Mouse (Mus musculus): ENCODE measurements around the gene Itpk1. TPM values are rescaled to one million over a fixed set of nuclear protein-coding genes. Genes with fewer than 3 reads are reported as not detected.

The Itpk1 gene
- polyA plus RNA-seq, 1 experiment from 2014 or later, result 12.0 TPM

DNA sequence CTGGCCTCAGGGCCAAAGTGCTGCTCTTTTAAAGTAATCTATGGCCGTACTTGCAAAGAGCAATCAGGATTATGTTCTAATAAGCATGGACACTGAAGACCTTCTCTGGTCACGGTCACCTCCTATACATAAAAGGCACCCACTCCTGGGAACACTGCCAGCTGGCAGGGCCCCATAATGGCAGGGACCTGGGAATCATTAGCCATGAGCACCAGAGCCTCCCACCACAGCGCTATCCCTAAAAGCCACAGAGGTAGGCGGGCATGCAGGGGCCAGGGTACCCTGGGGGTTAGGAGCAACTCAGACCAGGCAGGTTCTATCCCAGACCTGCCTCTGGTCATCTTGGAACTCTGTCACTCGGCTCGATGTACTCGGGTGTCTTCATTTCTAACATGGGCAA is 104.9 kb downstream of the Itpk1 start:
- no peak overlapping the region for H3K4me2 ChIP-seq (replicated peaks)
- 0 out of 2 replicates have a peak, but pooled peaks cover 4% of the 10 kb centered on the region for H3K9me3 ChIP-seq
- H3K27me3 ChIP-seq, result no peaks in the 10 kb centered on the region
- no peak overlapping the region for H3K27ac ChIP-seq
- peaks cover 31% of the 10 kb centered on the region for H3K4me1 ChIP-seq
- no peak overlapping the region for H3K4me3 ChIP-seq
- WGBS, result 54% methylated on average over 7 of the region's 7 CpGs
- H3K36me3 ChIP-seq, result 0 out of 2 replicates have a peak, but pooled peaks cover 2% of the 10 kb centered on the region
- no peak overlapping the region for H3K9ac ChIP-seq
- no peak for ATAC-seq (ENCODE audit: insufficient number of reproducible peaks, insufficient read depth, low FRiP score, low TSS enrichment)

GRCm38 (mm10) chr12:102598535-102598934 is 106.2 kb downstream of the Itpk1 start:
- Histone ChIP-seq H3K9me3 (0 out of 2 replicates have a peak, but pooled peaks cover 4% of the 10 kb centered on the region), H3K4me3 (no peak overlapping the region), H3K27ac (no peak overlapping the region), H3K36me3 (no peaks in the 10 kb centered on the region), H3K4me1 (peaks cover 31% of the 10 kb centered on the region), H3K4me2 (replicated peaks) (no peak overlapping the region), H3K27me3 (no peaks in the 10 kb centered on the region), H3K9ac (no peak overlapping the region)
- no peak for ATAC-seq (ENCODE audit: insufficient number of reproducible peaks, insufficient read depth, low FRiP score, low TSS enrichment)
- WGBS, result 97% methylated on average over 3 of the region's 3 CpGs

DNA sequence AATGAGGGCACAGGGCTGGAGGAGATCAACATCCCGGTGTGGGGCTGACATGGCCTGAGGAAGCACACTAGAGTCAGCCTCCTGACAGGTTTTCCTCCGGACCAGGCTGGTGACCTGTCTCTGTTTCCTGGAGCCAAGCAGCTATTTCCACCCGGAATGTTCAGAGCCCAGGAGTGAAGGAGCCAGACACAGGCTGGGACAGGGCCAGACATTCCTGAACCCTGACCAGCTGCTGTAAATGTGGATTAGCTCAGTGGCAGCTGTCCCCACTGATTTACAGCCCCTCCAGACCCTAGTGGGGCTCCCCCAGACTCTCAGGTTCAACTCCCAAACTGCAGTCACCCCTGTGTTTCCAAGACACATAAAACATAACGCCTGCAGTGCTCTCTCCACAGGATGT is 107.3 kb downstream of the Itpk1 start:
- Histone ChIP-seq H3K9me3 (0 out of 2 replicates have a peak, but pooled peaks cover 4% of the 10 kb centered on the region), H3K4me3 (no peak overlapping the region), H3K27me3 (no peaks in the 10 kb centered on the region), H3K36me3 (no peaks in the 10 kb centered on the region), H3K27ac (no peak overlapping the region), H3K4me1 (peaks cover 28% of the 10 kb centered on the region), H3K4me2 (replicated peaks) (no peak overlapping the region), H3K9ac (no peak overlapping the region)
- no peak for ATAC-seq (ENCODE audit: insufficient number of reproducible peaks, insufficient read depth, low FRiP score, low TSS enrichment)
- 67% methylated on average over 4 of the region's 4 CpGs for WGBS

GRCm38 (mm10) chr12:102596410-102596809 is 108.3 kb downstream of the Itpk1 start:
- H3K4me1 ChIP-seq, result peaks cover 18% of the 10 kb centered on the region
- no peak overlapping the region for H3K4me2 ChIP-seq (replicated peaks)
- no peak for ATAC-seq (ENCODE audit: insufficient number of reproducible peaks, insufficient read depth, low FRiP score, low TSS enrichment)
- H3K36me3 ChIP-seq, result no peaks in the 10 kb centered on the region
- 68% methylated on average over 7 of the region's 7 CpGs for WGBS
- H3K9me3 ChIP-seq, result 0 out of 2 replicates have a peak, but pooled peaks cover 4% of the 10 kb centered on the region
- H3K9ac ChIP-seq, result no peak overlapping the region
- no peak overlapping the region for H3K27ac ChIP-seq
- H3K27me3 ChIP-seq, result no peaks in the 10 kb centered on the region
- no peak overlapping the region for H3K4me3 ChIP-seq

GRCm38 (mm10) chr12:102594627-102595026 is 110.1 kb downstream of the Itpk1 start:
- Histone ChIP-seq H3K9me3 (0 out of 2 replicates have a peak, but pooled peaks cover 4% of the 10 kb centered on the region), H3K27me3 (no peaks in the 10 kb centered on the region), H3K4me2 (replicated peaks) (no peak overlapping the region), H3K27ac (no peak overlapping the region), H3K4me3 (no peak overlapping the region), H3K4me1 (0 out of 2 replicates have a peak, but pooled peaks cover under 1% of the 10 kb centered on the region), H3K36me3 (no peaks in the 10 kb centered on the region), H3K9ac (no peak overlapping the region)
- WGBS, result 73% methylated on average over 9 of the region's 9 CpGs
- no peak for ATAC-seq (ENCODE audit: insufficient number of reproducible peaks, insufficient read depth, low FRiP score, low TSS enrichment)

DNA sequence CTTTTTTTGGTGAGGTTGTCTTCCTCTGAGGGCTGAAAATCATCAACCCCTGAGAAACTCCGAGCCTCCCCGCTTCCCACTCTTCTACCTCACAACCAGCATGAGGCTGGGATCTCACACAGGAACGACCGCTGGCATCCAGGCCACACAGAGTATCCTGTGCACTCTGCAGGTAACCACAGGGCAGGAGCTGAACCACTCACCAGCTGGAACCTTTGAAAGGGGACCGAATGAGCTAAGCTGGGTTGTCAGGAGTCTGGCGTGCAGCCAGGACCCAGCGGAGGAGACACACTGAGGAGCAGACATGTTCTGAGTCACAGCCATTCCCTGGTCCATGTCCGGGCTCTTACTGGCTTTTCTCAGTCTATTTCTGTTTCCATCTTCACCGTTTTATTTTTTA is 111.0 kb downstream of the Itpk1 start:
- no peak for ATAC-seq (ENCODE audit: insufficient number of reproducible peaks, insufficient read depth, low FRiP score, low TSS enrichment)
- Histone ChIP-seq H3K27me3 (no peaks in the 10 kb centered on the region), H3K4me2 (replicated peaks) (no peak overlapping the region), H3K4me1 (no peaks in the 10 kb centered on the region), H3K9me3 (0 out of 2 replicates have a peak, but pooled peaks cover 4% of the 10 kb centered on the region), H3K36me3 (no peaks in the 10 kb centered on the region), H3K27ac (no peak overlapping the region), H3K9ac (no peak overlapping the region), H3K4me3 (no peak overlapping the region)
- 63% methylated on average over 9 of the region's 9 CpGs for WGBS

DNA sequence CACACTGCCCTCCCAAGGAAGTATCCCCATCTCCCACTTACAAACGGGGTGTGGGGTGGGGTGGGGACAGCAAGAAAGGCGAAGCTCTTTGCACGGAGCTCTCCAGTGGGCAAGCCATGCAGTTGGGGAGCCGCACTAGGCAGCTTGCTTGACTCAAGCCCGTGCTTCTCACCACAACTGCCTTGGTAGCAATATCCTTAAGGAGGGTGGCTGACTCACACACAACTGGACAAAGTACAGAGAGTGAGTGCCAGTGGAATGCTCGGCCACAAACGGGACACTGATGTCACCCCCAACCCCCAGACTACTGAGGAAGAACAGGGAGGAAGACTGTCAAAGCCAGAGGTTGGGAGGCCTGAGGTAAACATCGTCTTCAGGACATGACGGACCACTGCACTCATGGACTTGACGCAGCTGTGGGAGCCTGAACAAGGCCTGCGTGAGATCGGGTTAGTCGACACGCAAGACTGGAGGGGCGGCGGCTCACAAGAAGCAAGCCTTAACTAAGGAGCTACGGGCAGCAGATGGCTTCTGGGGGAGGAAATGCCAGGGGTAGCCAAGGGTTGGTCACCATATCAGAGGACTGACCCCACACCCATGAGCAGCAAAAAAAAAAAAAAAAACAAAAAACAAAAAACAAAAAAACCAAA is 113.9 kb downstream of the Itpk1 start:
- WGBS, result 87% methylated on average over 17 of the region's 17 CpGs

DNA sequence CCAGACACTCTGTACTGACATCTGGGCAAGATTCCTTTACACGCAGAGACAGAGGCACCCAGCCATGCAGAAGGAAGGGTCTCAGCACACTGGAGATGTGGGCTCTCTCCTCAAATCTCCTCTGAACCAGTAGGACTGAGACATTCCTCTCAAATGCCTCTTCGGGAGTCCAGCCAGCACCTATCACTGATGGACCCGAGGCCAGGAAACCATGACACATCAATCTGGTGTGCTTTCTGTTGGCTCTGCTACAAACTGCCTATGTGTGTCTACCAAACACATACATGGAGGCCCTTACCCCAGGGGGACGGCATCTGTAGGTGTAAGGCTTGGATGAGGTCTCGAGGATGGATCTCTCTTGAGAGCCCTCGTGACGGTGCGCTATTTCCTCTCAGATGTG is 117.6 kb downstream of the Itpk1 start:
- WGBS, result 88% methylated on average over 8 of the region's 8 CpGs
- H3K36me3 ChIP-seq, result peaks cover 4% of the 10 kb centered on the region; the same call in 1 of the 2 replicates
- H3K27ac ChIP-seq, result no peak overlapping the region
- H3K9me3 ChIP-seq, result no peaks in the 10 kb centered on the region
- ATAC-seq (ENCODE audit: insufficient number of reproducible peaks, insufficient read depth, low FRiP score, low TSS enrichment), result no peak
- H3K4me2 ChIP-seq (replicated peaks), result no peak overlapping the region
- no peak overlapping the region for H3K4me3 ChIP-seq
- H3K9ac ChIP-seq, result no peak overlapping the region
- no peaks in the 10 kb centered on the region for H3K27me3 ChIP-seq
- H3K4me1 ChIP-seq, result no peaks in the 10 kb centered on the region

More for the DNA sequence above, 113.9 kb downstream of the Itpk1 start:
- Histone ChIP-seq H3K27ac (no peak overlapping the region), H3K9me3 (no peaks in the 10 kb centered on the region), H3K4me3 (no peak overlapping the region), H3K9ac (no peak overlapping the region), H3K36me3 (peaks cover 4% of the 10 kb centered on the region; the same call in 1 of the 2 replicates), H3K4me2 (replicated peaks) (no peak overlapping the region), H3K27me3 (no peaks in the 10 kb centered on the region), H3K4me1 (no peaks in the 10 kb centered on the region)
- ATAC-seq (ENCODE audit: insufficient number of reproducible peaks, insufficient read depth, low FRiP score, low TSS enrichment), result no peak

DNA sequence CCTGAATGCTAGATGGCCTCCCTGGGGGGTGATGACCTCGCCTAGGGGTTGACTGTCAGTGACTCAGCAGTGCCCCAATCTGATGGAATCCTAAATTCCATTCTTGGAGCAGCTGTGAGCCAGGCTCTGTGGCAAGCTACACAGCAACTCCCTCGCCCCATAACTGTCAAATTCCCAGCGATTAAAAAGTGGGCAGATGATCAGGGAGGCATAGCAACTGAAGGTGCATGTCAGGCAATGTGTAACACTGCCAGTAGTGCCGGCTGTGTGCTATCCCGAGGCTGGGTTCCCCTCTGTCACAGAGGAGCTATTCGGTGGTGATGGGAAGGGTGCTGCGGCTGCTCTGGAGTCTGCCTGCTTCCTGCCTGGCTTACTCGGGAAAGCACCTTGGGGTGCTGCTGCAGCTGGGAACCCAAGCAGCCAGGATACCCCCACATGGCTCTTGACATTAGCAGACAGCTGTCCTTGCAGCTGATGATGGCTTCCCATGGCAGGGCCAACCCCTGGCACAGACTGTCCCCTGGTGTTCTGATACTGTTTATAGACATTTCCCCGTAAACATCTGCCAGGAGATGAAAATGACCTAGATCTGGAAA is 118.3 kb downstream of the Itpk1 start:
- 81% methylated on average over 9 of the region's 9 CpGs for WGBS
- no peaks in the 10 kb centered on the region for H3K4me1 ChIP-seq
- H3K9ac ChIP-seq, result no peak overlapping the region
- no peak for ATAC-seq (ENCODE audit: insufficient number of reproducible peaks, insufficient read depth, low FRiP score, low TSS enrichment)
- peaks cover 4% of the 10 kb centered on the region; the same call in 1 of the 2 replicates for H3K36me3 ChIP-seq
- no peaks in the 10 kb centered on the region for H3K27me3 ChIP-seq
- no peak overlapping the region for H3K27ac ChIP-seq
- H3K4me2 ChIP-seq (replicated peaks), result no peak overlapping the region
- H3K9me3 ChIP-seq, result no peaks in the 10 kb centered on the region
- no peak overlapping the region for H3K4me3 ChIP-seq

DNA sequence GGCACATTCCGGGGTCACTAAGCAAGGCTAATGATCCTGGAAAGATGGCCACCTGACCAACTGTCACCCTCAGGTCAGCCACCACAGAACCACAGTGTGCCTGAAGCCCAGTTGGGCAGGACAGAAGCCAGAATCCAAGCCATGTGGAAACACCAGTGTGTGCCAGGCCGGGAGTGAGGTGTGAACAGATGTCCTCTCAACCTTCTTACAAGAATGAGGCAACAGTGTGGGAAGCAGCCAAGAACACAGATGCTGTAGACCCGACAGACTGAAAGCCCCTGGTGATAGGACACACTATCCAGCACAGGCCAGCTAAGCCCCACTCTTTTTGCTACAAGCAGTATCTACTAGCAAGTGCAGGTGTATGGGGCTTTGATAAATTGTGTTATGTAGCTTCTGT is 119.3 kb downstream of the Itpk1 start:
- no peak overlapping the region for H3K4me3 ChIP-seq
- H3K9ac ChIP-seq, result no peak overlapping the region
- H3K27me3 ChIP-seq, result no peaks in the 10 kb centered on the region
- H3K4me1 ChIP-seq, result no peaks in the 10 kb centered on the region
- ATAC-seq (ENCODE audit: insufficient number of reproducible peaks, insufficient read depth, low FRiP score, low TSS enrichment), result no peak
- H3K9me3 ChIP-seq, result no peaks in the 10 kb centered on the region
- H3K36me3 ChIP-seq, result peaks cover 4% of the 10 kb centered on the region; the same call in 1 of the 2 replicates
- WGBS, result 81% methylated on average over 3 of the region's 3 CpGs
- no peak overlapping the region for H3K27ac ChIP-seq
- H3K4me2 ChIP-seq (replicated peaks), result no peak overlapping the region

DNA sequence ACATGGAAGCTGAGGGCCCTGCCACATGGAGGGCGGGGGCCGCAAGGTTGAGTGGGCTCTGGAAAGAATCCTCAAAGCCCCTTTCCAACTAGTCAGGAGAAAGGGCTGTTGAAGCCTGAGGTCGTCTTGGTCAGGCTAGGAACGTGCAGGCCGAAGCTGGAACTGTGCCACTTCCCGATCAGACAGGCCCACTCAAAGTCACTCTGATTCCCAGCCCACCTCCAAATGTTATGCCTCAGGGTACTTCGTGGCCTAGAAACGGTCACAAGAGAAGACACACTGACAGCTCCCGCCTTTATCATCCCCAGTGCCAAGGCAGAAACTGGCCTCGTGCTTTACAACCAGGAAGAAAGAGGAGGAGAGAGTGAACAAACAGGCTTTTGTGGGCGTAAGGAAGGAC is 122.3 kb downstream of the Itpk1 start:
- 60% methylated on average over 11 of the region's 11 CpGs for WGBS
- no peak overlapping the region for H3K4me2 ChIP-seq (replicated peaks)
- H3K9ac ChIP-seq, result no peak overlapping the region
- no peak for ATAC-seq (ENCODE audit: insufficient number of reproducible peaks, insufficient read depth, low FRiP score, low TSS enrichment)
- no peaks in the 10 kb centered on the region for H3K27me3 ChIP-seq
- H3K9me3 ChIP-seq, result no peaks in the 10 kb centered on the region
- H3K27ac ChIP-seq, result no peak overlapping the region
- H3K36me3 ChIP-seq, result peaks cover 5% of the 10 kb centered on the region; the same call in 1 of the 2 replicates
- no peaks in the 10 kb centered on the region for H3K4me1 ChIP-seq
- H3K4me3 ChIP-seq, result no peak overlapping the region

- no peak overlapping the region for H3K9ac ChIP-seq
- ATAC-seq (ENCODE audit: insufficient number of reproducible peaks, insufficient read depth, low FRiP score, low TSS enrichment), result no peak
- no peaks in the 10 kb centered on the region for H3K27me3 ChIP-seq
- no peak overlapping the region for H3K4me2 ChIP-seq (replicated peaks)
- WGBS, result 68% methylated on average over 5 of the region's 5 CpGs
- H3K9me3 ChIP-seq, result no peaks in the 10 kb centered on the region
- H3K4me3 ChIP-seq, result no peak overlapping the region
- 0 out of 2 replicates have a peak, but pooled peaks cover 3% of the 10 kb centered on the region for H3K36me3 ChIP-seq
- no peaks in the 10 kb centered on the region for H3K4me1 ChIP-seq
- H3K27ac ChIP-seq, result no peak overlapping the region
Measured at GRCm38 (mm10) chr12:102581579-102582196, 123.0 kb downstream of the Itpk1 start.

Measured in embryonic facial prominence, embryonic 12.5 days (tissue).